Mouse (Mus musculus) megakaryocyte, embryonic 14.5 days (primary cell): Measurements from ENCODE around the gene Psenen.

Experiments
- FLI1 ChIP-seq: IDR thresholded peaks from 2 replicates; pipeline ENCODE4 v1.6.1; 2012; ENCODE audit warnings: low read length, inconsistent platforms, mixed read lengths
- GATA1 ChIP-seq: IDR thresholded peaks from 3 replicates; pipeline ENCODE4 v1.6.1; 2012; ENCODE audit warnings: mixed read lengths, low read length, inconsistent platforms, borderline replicate concordance

GRCm38 (mm10) chr7:30602583-30602982 is 39.2 kb upstream of the Psenen start:
- TF ChIP-seq GATA1 (no peak), FLI1 (no peak)
